Mouse (Mus musculus) intestine, embryonic 16.5 days (tissue): ENCODE data around the gene Rragd. TPM values are rescaled to one million over a fixed set of nuclear protein-coding genes. Genes with fewer than 3 reads are reported as not detected.
"Not testable (repeated sequence)": the region's sequence is repeated elsewhere in the genome, so short reads cannot be mapped to it uniquely, and the experiment has no call there.

Experiments used
- ATAC-seq: fragments of 200-750 bp; cut with Nextera tagmentation; 2 replicates; pipeline ENCODE4 v1.8.0; 2017; ENCODE audit warnings: moderate TSS enrichment, moderate library complexity
- H3K27ac ChIP-seq: fragments of 300-500 bp; sonication (generic); 2 replicates; pipeline ENCODE4 v1.5.1; 2014; ENCODE audit warnings: mild to moderate bottlenecking, low read length
- H3K27me3 ChIP-seq: fragments of 300-500 bp; sonication (generic); replicated peaks from 2 replicates; pipeline ENCODE4 v1.6.1; 2014; ENCODE audit warnings: low read length, control low read depth, mixed read lengths; ENCODE audit not compliant: control insufficient read depth, insufficient read depth
- H3K36me3 ChIP-seq: fragments of 300-500 bp; sonication (generic); 2 replicates; pipeline ENCODE4 v1.6.1; 2014; ENCODE audit warnings: low read length, control low read depth; ENCODE audit not compliant: control insufficient read depth, insufficient read depth
- H3K4me1 ChIP-seq: fragments of 300-500 bp; sonication (generic); 2 replicates; pipeline ENCODE4 v1.6.1; 2014; ENCODE audit warnings: low read length, control low read depth, mixed read lengths; ENCODE audit not compliant: control insufficient read depth, insufficient read depth
- H3K4me2 ChIP-seq: fragments of 300-500 bp; sonication (generic); 2 replicates; pipeline ENCODE4 v1.6.1; 2014; ENCODE audit warnings: low read depth, low read length, control low read depth
- H3K4me3 ChIP-seq: fragments of 300-500 bp; sonication (generic); 2 replicates; pipeline ENCODE4 v1.5.1; 2014; ENCODE audit warnings: mild to moderate bottlenecking, low read length
- H3K9ac ChIP-seq: fragments of 300-500 bp; sonication (generic); 2 replicates; pipeline ENCODE4 v1.6.1; 2014; ENCODE audit warnings: low read depth, low read length
- H3K9me3 ChIP-seq: fragments of 300-500 bp; sonication (generic); 2 replicates; pipeline ENCODE4 v1.6.1; 2016; ENCODE audit warnings: low read length, control low read depth; ENCODE audit not compliant: control insufficient read depth
- WGBS: fragments of 180-500 bp; shearing (Covaris S2); extraction: QIAGEN DNeasy Blood & Tissue Kit; methylation state at CpG from one replicate; pipeline ENCODE4 v1.1.7; 2014; 5-methylcytosine and 5-hydroxymethylcytosine counted together
- polyA plus RNA-seq: library from polyadenylated mRNA; unstranded; fragments of >200 nt; fragmentation: Nextera tagmentation; extraction: Ambion mirVana; gene quantifications from 2 replicates; pipeline ENCODE4 v1.2.1, GENCODE M21; 2015

The Rragd gene
- polyA plus RNA-seq, 1 experiment from 2014 or later = 28.0 TPM

- ATAC-seq = no peak
- H3K4me1 ChIP-seq = peaks cover 11% of the 10 kb centered on the region
- no peak overlapping the region for H3K4me3 ChIP-seq
- H3K9me3 ChIP-seq = no peaks in the 10 kb centered on the region
- H3K27ac ChIP-seq = no peak overlapping the region
- H3K36me3 ChIP-seq = no peaks in the 10 kb centered on the region
- WGBS = 8% methylated on average over 7 of the region's 7 CpGs
- peaks cover 8% of the 10 kb centered on the region; the same call in 1 of the 2 replicates for H3K27me3 ChIP-seq
- H3K4me2 ChIP-seq = no peak overlapping the region; the same call in 1 of the 2 replicates
- no peak overlapping the region for H3K9ac ChIP-seq
Observed at GRCm38 (mm10) chr4:32952681-32953080, 30.2 kb upstream of the Rragd start.

DNA sequence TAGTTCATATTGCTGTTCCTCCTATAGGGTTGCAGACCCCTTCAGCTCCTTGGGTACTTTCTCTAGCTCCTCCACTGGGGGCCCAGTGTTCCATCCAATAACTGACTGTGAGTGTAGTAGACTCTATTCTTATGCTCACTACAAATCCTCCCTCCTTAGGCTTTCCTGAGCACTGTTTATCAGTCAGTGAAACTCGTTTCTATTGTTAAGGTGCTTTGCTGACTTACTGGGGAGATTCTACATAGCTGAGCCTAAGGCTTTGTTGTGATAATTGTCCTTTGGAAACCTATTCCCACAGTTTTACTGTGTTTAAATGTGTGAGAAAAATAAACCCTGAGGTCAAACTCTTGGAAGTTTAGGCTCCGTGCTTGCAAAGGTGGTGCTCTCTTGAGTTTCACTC, 26.4 kb upstream of the Rragd start:
- H3K27ac ChIP-seq = no peak overlapping the region
- no peak overlapping the region for H3K9ac ChIP-seq
- WGBS = 41% methylated on average over 2 of the region's 2 CpGs
- no peak overlapping the region for H3K4me2 ChIP-seq
- no peak for ATAC-seq
- no peak overlapping the region for H3K4me3 ChIP-seq
- peaks cover 2% of the 10 kb centered on the region; the same call in 1 of the 2 replicates for H3K27me3 ChIP-seq
- H3K4me1 ChIP-seq = peaks cover 7% of the 10 kb centered on the region
- H3K9me3 ChIP-seq = no peaks in the 10 kb centered on the region
- no peaks in the 10 kb centered on the region for H3K36me3 ChIP-seq

GRCm38 (mm10) chr4:32961394-32961793, 21.4 kb upstream of the Rragd start:
- no peak overlapping the region for H3K4me2 ChIP-seq
- no peak for ATAC-seq
- WGBS = 67% methylated on average over 3 of the region's 3 CpGs
- H3K27me3 ChIP-seq = no peaks in the 10 kb centered on the region
- no peaks in the 10 kb centered on the region for H3K9me3 ChIP-seq
- no peak overlapping the region for H3K4me3 ChIP-seq
- H3K36me3 ChIP-seq = no peaks in the 10 kb centered on the region
- H3K27ac ChIP-seq = no peak overlapping the region
- no peaks in the 10 kb centered on the region for H3K4me1 ChIP-seq
- H3K9ac ChIP-seq = no peak overlapping the region

GRCm38 (mm10) chr4:32964619-32965018, 18.2 kb upstream of the Rragd start:
- H3K27ac ChIP-seq, ATAC-seq, H3K4me1 ChIP-seq, H3K36me3 ChIP-seq, H3K9me3 ChIP-seq, H3K4me3 ChIP-seq, H3K9ac ChIP-seq, H3K27me3 ChIP-seq, H3K4me2 ChIP-seq: not testable (repeated sequence)
- WGBS = 77% methylated on average over 19 of the region's 19 CpGs

DNA sequence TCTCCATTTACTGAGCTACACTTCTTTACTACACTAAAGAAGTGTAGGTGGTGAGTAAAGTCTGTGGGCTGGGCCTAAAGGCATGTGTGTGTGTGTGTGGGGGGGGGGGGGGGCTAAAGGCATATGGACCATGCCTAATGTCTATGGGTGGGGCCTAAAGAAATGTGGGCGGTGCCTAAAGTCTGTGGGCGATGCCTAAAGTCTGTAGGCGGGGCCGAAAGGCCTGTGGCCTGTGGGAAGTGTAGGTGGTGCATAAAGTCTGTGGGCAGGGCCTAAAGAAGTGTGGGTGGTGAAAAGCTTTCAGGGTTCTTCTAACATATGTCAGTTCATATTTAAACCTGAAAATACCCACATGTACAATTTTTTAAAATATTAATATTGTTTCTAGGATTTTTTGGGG, 5.5 kb upstream of the Rragd start:
- H3K4me3 ChIP-seq = no peak overlapping the region
- H3K27me3 ChIP-seq = no peaks in the 10 kb centered on the region
- ATAC-seq = no peak
- 0 out of 2 replicates have a peak, but pooled peaks cover 3% of the 10 kb centered on the region for H3K4me1 ChIP-seq
- WGBS = 83% methylated on average over 4 of the region's 4 CpGs
- H3K9ac ChIP-seq = no peak overlapping the region
- no peak overlapping the region for H3K27ac ChIP-seq
- no peaks in the 10 kb centered on the region for H3K36me3 ChIP-seq
- no peak overlapping the region for H3K4me2 ChIP-seq
- no peaks in the 10 kb centered on the region for H3K9me3 ChIP-seq

GRCm38 (mm10) chr4:32980061-32980460, 2.8 kb upstream of the Rragd start:
- Histone ChIP-seq H3K4me1 (0 out of 2 replicates have a peak, but pooled peaks cover 3% of the 10 kb centered on the region), H3K9ac (no peak overlapping the region), H3K4me3 (no peak overlapping the region), H3K27me3 (no peaks in the 10 kb centered on the region), H3K4me2 (no peak overlapping the region), H3K36me3 (no peaks in the 10 kb centered on the region), H3K27ac (no peak overlapping the region), H3K9me3 (no peaks in the 10 kb centered on the region)
- no peak for ATAC-seq
- 74% methylated on average over 3 of the region's 3 CpGs for WGBS

DNA sequence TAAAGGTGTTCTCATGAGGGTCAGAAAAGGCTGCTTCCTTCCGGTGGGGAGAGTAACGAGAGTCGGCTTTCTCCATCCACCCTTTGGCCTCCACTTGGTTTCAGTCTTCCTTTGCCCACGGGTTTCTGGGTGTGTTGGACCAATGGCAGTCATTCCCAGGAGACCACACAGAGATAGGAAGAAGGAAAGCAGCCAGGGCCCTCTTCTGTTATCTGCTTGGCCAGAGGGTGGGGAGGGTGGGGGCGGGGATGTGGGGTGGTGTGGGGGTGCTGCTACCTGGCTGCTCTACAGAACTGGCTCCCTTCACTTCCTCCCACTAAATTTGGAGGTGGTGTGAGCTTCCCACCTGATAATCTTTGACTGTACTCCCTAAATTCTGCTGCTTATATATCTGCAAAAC, 1.2 kb upstream of the Rragd start:
- Histone ChIP-seq H3K27me3 (no peaks in the 10 kb centered on the region), H3K9ac (no peak overlapping the region), H3K27ac (peak overlapping the region; percentile 76), H3K4me1 (0 out of 2 replicates have a peak, but pooled peaks cover 5% of the 10 kb centered on the region), H3K36me3 (no peaks in the 10 kb centered on the region), H3K4me2 (peak overlapping the region; percentile 96), H3K4me3 (0 out of 2 replicates have a peak overlapping the region, but pooled peaks have one; percentile 9), H3K9me3 (no peaks in the 10 kb centered on the region)
- 18% methylated on average over 5 of the region's 5 CpGs for WGBS
- peak; percentile 55 for ATAC-seq

- 0 out of 2 replicates have a peak, but pooled peaks cover 5% of the 10 kb centered on the region for H3K4me1 ChIP-seq
- H3K36me3 ChIP-seq = no peaks in the 10 kb centered on the region
- H3K4me2 ChIP-seq = peak overlapping the region; percentile 96
- 3% methylated on average over 15 of the region's 15 CpGs for WGBS
- H3K9me3 ChIP-seq = no peaks in the 10 kb centered on the region
- H3K27me3 ChIP-seq = no peaks in the 10 kb centered on the region
- peak overlapping the region; percentile 83 for H3K4me3 ChIP-seq
- ATAC-seq = peak; percentile 20
- H3K9ac ChIP-seq = peak overlapping the region; percentile 85
- peak overlapping the region; percentile 76 for H3K27ac ChIP-seq
Observed at GRCm38 (mm10) chr4:32982041-32982715, 659 bp upstream of the Rragd start.

- Histone ChIP-seq H3K9ac (peak overlapping the region; percentile 85), H3K4me2 (peak overlapping the region; percentile 96), H3K4me1 (0 out of 2 replicates have a peak, but pooled peaks cover 5% of the 10 kb centered on the region), H3K27me3 (no peaks in the 10 kb centered on the region), H3K4me3 (peak overlapping the region; percentile 83), H3K36me3 (no peaks in the 10 kb centered on the region), H3K27ac (peak overlapping the region; percentile 76), H3K9me3 (no peaks in the 10 kb centered on the region)
- under 1% methylated on average over 89 of the region's 94 CpGs for WGBS
- ATAC-seq = peak; percentile 61
Observed at GRCm38 (mm10) chr4:32983176-32984155, 629 bp downstream of the Rragd start.
